Mouse (Mus musculus) small intestine, adult 2 months (tissue): ENCODE data around the gene Satb2.

Experiments
- CTCF ChIP-seq: fragments of 200-500 bp; IDR thresholded peaks from 2 replicates; pipeline ENCODE4 v1.5.1; 2012; ENCODE audit warnings: low read depth, mild to moderate bottlenecking, control low read depth, inconsistent platforms, low read length, moderate library complexity, mixed read lengths; ENCODE audit not compliant: insufficient replicate concordance, insufficient read length; ENCODE audit errors: extremely low read depth
- POLR2A ChIP-seq: fragments of 200-500 bp; IDR thresholded peaks from 2 replicates; pipeline ENCODE4 v1.6.1; 2012; ENCODE audit warnings: low read depth, mild to moderate bottlenecking, control low read depth, inconsistent platforms, low read length, moderate library complexity

- TF ChIP-seq CTCF: peak; percentile 9; the same call in 1 of the 2 replicates
- TF ChIP-seq POLR2A: no peak
These were observed 26.5 kb downstream of the Satb2 start for GRCm38 (mm10) chr1:56951980-56952379.
